Mouse (Mus musculus): Measurements from ENCODE around the gene Ikzf5.

Ikzf5 gene

DNA sequence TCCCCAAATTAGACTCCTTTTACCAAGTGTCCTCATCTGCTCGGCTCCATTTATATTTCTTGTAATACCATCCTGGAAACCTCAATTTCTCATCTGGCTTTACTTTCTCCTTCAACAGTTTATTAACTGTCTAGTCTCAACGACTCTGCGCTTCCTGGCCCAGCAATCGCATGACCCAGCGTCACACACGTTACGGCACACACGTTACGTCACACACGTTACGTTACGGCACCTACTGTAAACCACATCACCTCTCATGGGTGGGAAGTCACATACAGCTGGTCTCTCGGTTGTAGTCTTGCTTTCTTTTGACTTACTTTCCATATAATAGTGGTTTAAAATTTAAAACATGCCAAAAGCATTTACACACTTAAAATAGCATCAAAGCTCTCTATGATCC, 54.2 kb downstream of the Ikzf5 start:
- in situ Hi-C loops (cut with MboI, MseI), result no loop called here

DNA sequence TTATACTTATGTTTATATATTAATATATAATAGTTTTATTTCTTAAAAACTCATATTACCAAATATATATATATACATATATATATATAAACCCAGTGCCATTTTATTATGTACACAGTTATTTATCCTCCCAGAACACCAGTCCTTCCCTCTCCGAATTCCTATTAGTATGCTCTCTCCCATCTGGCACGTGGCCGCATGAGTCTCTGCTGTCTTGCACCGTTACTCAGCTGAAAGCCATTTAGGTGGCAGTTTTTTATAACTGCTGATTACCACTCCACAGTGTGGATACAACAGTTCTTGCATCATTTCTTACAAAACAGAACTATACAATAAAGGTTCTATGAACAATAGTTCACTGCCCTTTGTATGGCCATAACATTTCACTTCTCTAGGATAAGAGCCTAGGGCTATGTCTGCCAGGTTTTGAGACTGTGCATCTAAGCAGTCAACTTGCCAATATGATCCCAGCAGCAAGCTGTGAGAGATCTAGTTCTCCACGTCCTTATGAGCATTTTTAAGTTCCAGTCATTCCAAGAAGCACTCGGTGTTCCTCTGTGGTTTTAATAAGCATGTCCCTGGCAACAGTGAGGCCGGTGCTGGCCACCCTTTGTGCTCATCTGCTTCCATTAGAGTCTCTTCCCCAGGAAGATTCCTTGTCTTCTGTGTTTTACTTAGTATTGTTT, 64.3 kb downstream of the Ikzf5 start:
- in situ Hi-C loops (cut with MboI, MseI), result no loop called here

Data from T-helper 1 cell (primary cell).